Mouse (Mus musculus) frontal cortex, postnatal 36 days (tissue): ENCODE measurements around the gene Vmn1r159.
"Not testable (repeated sequence)": the region's sequence is repeated elsewhere in the genome, so short reads cannot be mapped to it uniquely, and the experiment has no call there.

ENCODE experiments used
- DNase-seq, 2 experiments: peaks; one replicate each; pipeline ENCODE4 v3.0.0; 2022; ENCODE audit warnings: low spot score in 2 of 2

Gene Vmn1r159

DNA sequence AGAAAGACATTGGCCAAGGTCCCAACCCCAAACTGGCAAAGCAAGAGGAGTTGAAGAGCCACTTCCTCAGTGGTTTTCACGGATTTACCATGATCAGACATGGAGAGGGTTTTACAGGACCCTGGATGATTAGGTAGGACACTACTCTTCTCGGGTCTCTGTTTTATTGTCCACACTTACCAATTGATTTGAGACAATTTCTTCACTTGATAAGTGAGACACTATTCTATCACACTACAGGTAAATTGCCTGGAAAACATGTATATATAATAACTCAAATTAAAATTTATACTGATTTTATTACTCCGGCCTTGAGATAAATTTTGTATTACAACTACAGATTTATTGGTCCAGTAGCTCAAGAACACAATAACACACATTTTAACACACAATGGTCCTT, at the start of gene Vmn1r159:
Gene Vmn1r159, minus strand, starts transcription at position 101 of the 400 bp plus-strand sequence.
- DNase-seq, result not testable (repeated sequence)

DNA sequence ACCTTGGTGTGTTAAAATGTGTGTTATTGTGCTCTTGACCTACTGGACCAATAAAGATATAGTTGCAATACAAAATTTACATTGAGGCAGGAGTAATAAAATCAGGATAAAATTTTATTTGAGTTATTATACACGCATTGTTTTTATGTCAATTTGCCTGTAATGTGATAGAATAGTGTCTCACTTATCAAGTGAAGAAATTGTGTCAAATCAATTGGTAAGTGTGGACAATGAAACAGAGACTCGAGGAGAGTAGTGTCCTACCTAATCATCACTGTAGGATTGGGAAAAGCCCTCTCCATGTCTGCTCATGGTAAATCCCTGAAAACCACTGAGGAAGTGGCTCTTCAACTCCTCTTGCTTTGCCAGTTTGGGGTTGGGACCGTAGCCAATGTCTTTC, 27.5 kb upstream of the Vmn1r159 start, which contains the start of gene Vmn1r160:
Gene Vmn1r160, plus strand, starts transcription at position 301 of the 400 bp plus-strand sequence.
- not testable (repeated sequence) for DNase-seq
